ENCODE assay signal across 13 mouse cellular contexts in genomic region chr8:62060357-62060756, GRCm38 (mm10).
DNase-seq lines count a peak whose midpoint lies in the region; ATAC-seq and TF ChIP-seq lines count a peak whose summit lies in the region.
"Had no signal": no experiment of that assay in that cellular context is flagged by ENCODE, and none has a peak within 500 bp of the region (broad histone marks: within the 10 kb centered on the region; RNA-seq: fewer than 3 reads in every experiment).

No protein-coding gene starts in this region.

- ATAC-seq in heart, postnatal 0 days (ENCODE audit: insufficient read depth, low read depth) = no peak
- ATAC-seq in limb, embryonic 14.5 days (ENCODE audit: low FRiP score, low read depth) = no peak
- peak; percentile 50; the same call in 1 of the 2 replicates for ATAC-seq in granulocyte monocyte progenitor cell, adult 5-6 weeks (replicated peaks; ENCODE audit: poor library complexity, severe bottlenecking)
- ATAC-seq in activated CD4-positive, CD25-positive, alpha-beta regulatory T cell, adult 4 months = no peak
- ATAC-seq in forebrain, embryonic 11.5 days (replicated peaks; ENCODE audit: low FRiP score) = no peak

- H3K4me1 ChIP-seq in heart, postnatal 0 days (ENCODE audit: control insufficient read depth, insufficient read depth) = no peaks in the 10 kb centered on the region
- no peaks in the 10 kb centered on the region for H3K4me1 ChIP-seq in limb, embryonic 14.5 days (ENCODE audit: control insufficient read depth, insufficient read depth, low read length)
- H3K4me1 ChIP-seq in limb, embryonic 10.5 days = no peaks in the 10 kb centered on the region
- no peaks in the 10 kb centered on the region for H3K4me1 ChIP-seq in forebrain, embryonic 11.5 days (replicated peaks; ENCODE audit: control insufficient read depth, insufficient read depth, low read length)
- H3K4me1 ChIP-seq: hindbrain, embryonic 15.5 days; limb, embryonic 15.5 days had no signal

- no peak for DNase-seq in heart, postnatal 0 days (ENCODE audit: low spot score)
- DNase-seq in heart, postnatal 25 days (ENCODE audit: low spot score) = no peak
- DNase-seq in limb, embryonic 14.5 days (ENCODE audit: low spot score) = peak; percentile 37
- no peak for DNase-seq in limb, embryonic 10.5 days (ENCODE audit: low spot score)
- DNase-seq in NIH3T3 (ENCODE audit: low read depth) = peak; percentile 47
- DNase-seq in forebrain, embryonic 11.5 days (ENCODE audit: low spot score) = no peak
- DNase-seq: cerebellum, adult 11 months; right cerebral cortex, postnatal 4 days; thymus, postnatal 14 days had no signal

- H3K27ac ChIP-seq in heart, postnatal 0 days (ENCODE audit: low read depth) = no peak overlapping the region
- H3K27ac ChIP-seq in limb, embryonic 14.5 days (replicated peaks; ENCODE audit: low read depth, low read length) = no peak overlapping the region
- H3K27ac ChIP-seq in limb, embryonic 10.5 days = no peak overlapping the region
- H3K27ac ChIP-seq in forebrain, embryonic 11.5 days (ENCODE audit: low read depth, low read length) = no peak overlapping the region
- H3K27ac ChIP-seq: hindbrain, embryonic 15.5 days; limb, embryonic 15.5 days had no signal

- H3K4me2 ChIP-seq in heart, postnatal 0 days (ENCODE audit: low read depth, low read length) = no peak overlapping the region
- no peak overlapping the region for H3K4me2 ChIP-seq in limb, embryonic 14.5 days (replicated peaks; ENCODE audit: low read depth, low read length, severe bottlenecking)
- no peak overlapping the region for H3K4me2 ChIP-seq in forebrain, embryonic 11.5 days (ENCODE audit: low read depth, low read length, severe bottlenecking)
- H3K4me2 ChIP-seq: hindbrain, embryonic 15.5 days; limb, embryonic 15.5 days had no signal

- H3K4me3 ChIP-seq in heart, postnatal 0 days (ENCODE audit: low read depth, low read length) = no peak overlapping the region
- H3K4me3 ChIP-seq in limb, embryonic 14.5 days (replicated peaks; ENCODE audit: low read length) = no peak overlapping the region
- H3K4me3 ChIP-seq in limb, embryonic 10.5 days = no peak overlapping the region
- H3K4me3 ChIP-seq in forebrain, embryonic 11.5 days (ENCODE audit: low read depth, low read length) = no peak overlapping the region
- H3K4me3 ChIP-seq: hindbrain, embryonic 15.5 days; limb, embryonic 15.5 days had no signal

- H3K9ac ChIP-seq in heart, postnatal 0 days (replicated peaks; ENCODE audit: low read depth, low read length) = no peak overlapping the region
- no peak overlapping the region for H3K9ac ChIP-seq in limb, embryonic 14.5 days (ENCODE audit: low read depth, low read length, severe bottlenecking)
- no peak overlapping the region for H3K9ac ChIP-seq in forebrain, embryonic 11.5 days (ENCODE audit: low read length)
- H3K9ac ChIP-seq: hindbrain, embryonic 15.5 days; limb, embryonic 15.5 days had no signal

- no peaks in the 10 kb centered on the region for H3K9me3 ChIP-seq in heart, postnatal 0 days (replicated peaks; ENCODE audit: control insufficient read depth, low read length)
- H3K9me3 ChIP-seq in limb, embryonic 14.5 days (ENCODE audit: control insufficient read depth, low read length) = no peaks in the 10 kb centered on the region
- H3K9me3 ChIP-seq in limb, embryonic 10.5 days (replicated peaks) = no peaks in the 10 kb centered on the region
- no peaks in the 10 kb centered on the region for H3K9me3 ChIP-seq in forebrain, embryonic 11.5 days (ENCODE audit: control insufficient read depth, low read length)
- H3K9me3 ChIP-seq: hindbrain, embryonic 15.5 days; limb, embryonic 15.5 days had no signal

- TF ChIP-seq EP300 in heart, postnatal 0 days (IDR thresholded peaks at IDR 0.05; ENCODE audit: low read depth) = no peak

- intact Hi-C loops in heart, postnatal 25 days (cut with DNase I) = loop anchor here (1.0 kb wide), 1 partner anchor 166 kb away; no protein-coding TSS in a partner anchor

- no peaks in the 10 kb centered on the region for H3K27me3 ChIP-seq in heart, postnatal 0 days (ENCODE audit: control insufficient read depth, insufficient read depth, low read length)
- H3K27me3 ChIP-seq in limb, embryonic 14.5 days (ENCODE audit: control insufficient read depth, insufficient read depth, low read length) = no peaks in the 10 kb centered on the region
- no peaks in the 10 kb centered on the region for H3K27me3 ChIP-seq in limb, embryonic 10.5 days (ENCODE audit: low read depth, poor library complexity, severe bottlenecking)
- H3K27me3 ChIP-seq in forebrain, embryonic 11.5 days (ENCODE audit: control insufficient read depth, insufficient read depth, low read length) = no peaks in the 10 kb centered on the region
- H3K27me3 ChIP-seq: hindbrain, embryonic 15.5 days; limb, embryonic 15.5 days had no signal

- peak; percentile 44 for TF ChIP-seq CTCF in heart, postnatal 0 days (IDR thresholded peaks at IDR 0.05; ENCODE audit: low read depth)

- H3K36me3 ChIP-seq in heart, postnatal 0 days (replicated peaks; ENCODE audit: control insufficient read depth, insufficient read depth, low read length) = no peaks in the 10 kb centered on the region
- no peaks in the 10 kb centered on the region for H3K36me3 ChIP-seq in limb, embryonic 14.5 days (ENCODE audit: control insufficient read depth, insufficient read depth, low read length)
- H3K36me3 ChIP-seq in limb, embryonic 10.5 days = no peaks in the 10 kb centered on the region
- no peaks in the 10 kb centered on the region for H3K36me3 ChIP-seq in forebrain, embryonic 11.5 days (ENCODE audit: control insufficient read depth, insufficient read depth, low read length)
- H3K36me3 ChIP-seq: hindbrain, embryonic 15.5 days; limb, embryonic 15.5 days had no signal

- TF ChIP-seq POLR2A in limb, embryonic 14.5 days (IDR thresholded peaks at IDR 0.05; ENCODE audit: borderline replicate concordance, extremely low read depth, insufficient read depth, insufficient read length) = no peak

Comparison
In these comparisons a context has a peak if more than half of its experiments do, and no peak if none do; other contexts are left out.
1. DNase-seq: peak in limb, embryonic 14.5 days (single experiment) and NIH3T3 (single experiment); none in heart, postnatal 0 days (single experiment), heart, postnatal 25 days (single experiment), limb, embryonic 10.5 days (single experiment) and forebrain, embryonic 11.5 days (single experiment).